Mouse (Mus musculus) cortical plate, adult 2 months (tissue): ENCODE results near the gene Rtp4.

ENCODE experiments used
- CTCF ChIP-seq: fragments of 200-500 bp; IDR thresholded peaks from 2 replicates; pipeline ENCODE4 v1.5.1; 2011; ENCODE audit warnings: mild to moderate bottlenecking, control low read depth, low read length; ENCODE audit not compliant: insufficient read depth; ENCODE audit errors: extremely low read depth
- POLR2A ChIP-seq: fragments of 200-500 bp; IDR thresholded peaks from 2 replicates; pipeline ENCODE4 v1.6.1; 2011; ENCODE audit warnings: mild to moderate bottlenecking, low read length, control low read depth; ENCODE audit not compliant: insufficient read depth; ENCODE audit errors: extremely low read depth

GRCm38 (mm10) chr16:23519771-23520170 lies 320 bp upstream of the Rtp4 start:
- TF ChIP-seq CTCF, result no peak
- no peak for TF ChIP-seq POLR2A
